Mouse (Mus musculus): Measurements from ENCODE around the gene Mdp1.
A peak's percentile ranks its signal among the peaks of the same experiment; 100 is the strongest.

Gene Mdp1

DNA sequence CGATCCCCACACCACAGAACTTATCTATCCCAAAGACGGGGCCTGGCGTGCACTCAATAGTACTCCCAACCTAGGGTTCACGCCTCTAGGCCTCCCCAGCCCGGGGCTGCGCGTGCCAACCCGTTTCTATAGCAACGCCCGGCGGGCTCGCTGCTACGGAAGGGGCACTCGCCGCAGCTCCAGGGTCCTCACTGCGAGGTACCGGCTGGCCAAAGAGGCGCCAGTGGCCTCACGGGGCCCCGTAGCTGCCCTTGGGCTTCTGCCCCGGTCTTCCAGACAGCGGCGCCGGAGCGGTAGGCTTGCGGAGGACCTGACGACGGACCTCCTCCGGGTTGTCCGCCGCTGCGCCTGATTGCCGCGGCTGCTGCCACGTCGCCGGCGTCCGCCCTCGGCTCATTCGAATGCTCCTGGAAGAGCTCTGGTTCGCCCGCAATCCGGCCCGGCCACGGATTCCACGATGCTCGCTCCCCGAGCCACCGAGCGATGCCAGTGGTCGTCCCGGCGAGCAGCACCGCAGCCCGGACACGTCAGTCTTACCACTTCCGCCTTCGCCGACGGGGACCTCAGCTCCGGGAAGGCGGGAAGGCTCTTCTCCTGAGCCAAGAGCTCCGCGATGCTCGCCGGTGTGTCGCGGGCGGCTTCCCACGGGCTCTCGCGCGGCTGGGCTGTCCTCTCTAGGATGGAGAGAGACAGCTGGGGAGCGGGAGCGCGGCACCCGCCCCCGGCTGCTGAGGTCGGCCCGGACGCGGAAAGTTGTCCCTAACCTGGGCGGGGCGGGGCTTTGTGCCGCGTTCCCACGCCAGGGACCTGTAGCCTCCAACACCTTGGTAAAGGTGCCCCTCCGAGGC lies 17.0 kb downstream of the Mdp1 start, which contains the start of gene Tm9sf1:
Gene Tm9sf1 (minus strand): TSS at position 747 of the 848 bp plus-strand sequence.
- peak; percentile 70 for DNase-seq (ENCODE audit: low read depth, low spot score)

DNA sequence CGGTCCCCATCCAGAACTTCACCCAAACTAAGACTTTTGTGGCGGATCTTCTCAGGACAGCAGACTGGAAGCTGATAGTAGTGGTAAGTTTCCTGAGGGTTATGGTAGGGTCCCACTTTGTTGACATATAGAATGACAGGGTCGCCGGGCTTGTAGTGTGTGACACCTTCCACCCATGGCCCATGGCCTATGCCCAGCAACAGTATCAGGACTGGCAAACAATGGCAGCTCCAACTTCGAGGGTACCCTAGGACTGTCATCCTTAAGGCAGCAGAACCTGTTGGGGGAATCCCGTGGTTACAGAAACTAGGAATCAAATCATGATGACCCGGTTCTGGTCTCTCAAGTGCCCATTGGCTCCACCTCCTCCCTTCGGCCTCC lies 17.6 kb downstream of the Mdp1 start:
- DNase-seq (ENCODE audit: low read depth, low spot score): no peak

DNA sequence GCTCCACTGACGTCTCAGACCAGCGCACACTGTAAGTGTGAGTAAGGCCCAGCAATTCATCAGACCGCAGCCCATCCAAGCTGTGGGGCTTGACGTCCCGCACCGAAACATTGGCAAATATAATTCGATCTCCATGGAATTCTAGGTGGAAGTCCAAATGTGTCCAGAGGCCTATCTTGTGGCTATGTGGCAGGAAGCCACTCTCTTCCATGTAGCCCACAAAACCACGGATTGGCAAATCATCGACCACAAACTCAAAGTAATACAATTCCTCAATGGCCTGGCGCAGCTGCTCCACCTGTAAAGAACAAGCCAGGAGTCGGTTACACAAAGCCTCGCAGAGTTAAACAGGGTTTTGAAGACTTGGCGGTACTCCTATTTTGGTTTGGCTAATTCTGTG lies 19.0 kb downstream of the Mdp1 start:
- DNase-seq (ENCODE audit: low read depth, low spot score): no peak

DNA sequence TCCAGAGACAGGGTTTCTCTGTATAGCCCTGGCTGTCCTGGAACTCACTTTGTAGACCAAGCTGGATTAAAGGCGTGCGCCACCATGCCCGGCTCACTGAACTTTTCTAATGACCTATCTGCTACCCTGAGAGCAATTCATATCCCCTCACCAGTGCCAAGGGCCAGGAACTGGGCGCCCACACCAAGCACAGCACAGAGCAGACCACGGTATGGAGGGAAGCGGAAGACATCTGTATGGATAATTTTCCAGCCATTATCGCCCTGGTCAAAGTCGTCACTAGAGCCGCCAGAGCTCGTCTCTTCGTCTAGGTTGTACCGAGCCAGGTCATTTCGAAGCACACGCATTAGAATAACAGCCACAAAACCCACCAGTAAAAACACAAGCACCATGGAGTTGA lies 19.5 kb downstream of the Mdp1 start:
- DNase-seq (ENCODE audit: low read depth, low spot score): no peak

DNA sequence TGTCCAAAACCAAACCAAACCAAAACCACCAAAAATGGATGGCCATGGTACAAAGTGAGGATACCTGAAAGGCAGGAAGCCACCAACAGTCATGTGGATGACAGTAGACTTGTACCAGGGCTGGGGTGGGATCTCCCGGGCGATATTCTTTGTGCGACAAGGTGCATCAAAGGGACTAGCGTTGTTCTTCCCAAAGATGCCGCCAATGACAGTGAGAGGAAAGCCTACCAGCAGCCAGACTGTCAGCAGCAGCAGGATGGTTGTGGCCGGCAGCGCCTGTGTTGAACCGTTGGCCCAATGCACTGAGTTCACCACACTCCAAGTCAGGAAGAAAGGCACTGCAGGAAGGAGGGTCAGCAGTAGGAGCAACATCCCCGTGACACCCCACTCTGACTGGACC lies 22.5 kb downstream of the Mdp1 start, which contains the start of gene Gm49378:
Gene Gm49378 (minus strand): TSS at position 101 of the 400 bp plus-strand sequence.
- no peak for DNase-seq (ENCODE audit: low read depth, low spot score)

DNA sequence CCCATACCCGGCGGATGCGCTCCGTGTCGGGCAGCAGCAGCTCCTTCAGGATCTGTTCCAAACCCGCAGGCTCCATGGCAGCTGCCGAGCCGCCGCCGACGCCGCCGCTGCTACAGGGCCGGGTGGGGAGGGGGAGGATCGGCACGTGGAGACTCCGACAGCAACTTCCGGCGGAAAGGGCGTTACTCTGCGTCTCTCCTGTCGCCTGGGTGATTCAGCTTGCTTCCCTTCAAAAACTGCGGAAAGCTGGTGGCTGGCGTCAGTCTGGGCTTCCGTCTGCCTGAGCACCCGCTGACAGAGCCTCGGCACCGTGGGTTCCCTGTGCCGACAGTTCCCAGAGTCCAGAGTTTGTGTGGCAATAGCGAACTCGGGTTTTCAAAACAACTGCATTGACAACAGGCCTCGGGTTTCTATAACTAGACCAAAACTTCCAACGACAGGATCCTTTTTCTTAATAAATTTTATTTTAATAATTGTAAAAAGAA lies 24.7 kb downstream of the Mdp1 start, which contains the start of gene Ipo4:
Gene Ipo4 (minus strand): TSS at position 435 of the 485 bp plus-strand sequence.
- DNase-seq (ENCODE audit: low read depth, low spot score): peak; percentile 78

DNA sequence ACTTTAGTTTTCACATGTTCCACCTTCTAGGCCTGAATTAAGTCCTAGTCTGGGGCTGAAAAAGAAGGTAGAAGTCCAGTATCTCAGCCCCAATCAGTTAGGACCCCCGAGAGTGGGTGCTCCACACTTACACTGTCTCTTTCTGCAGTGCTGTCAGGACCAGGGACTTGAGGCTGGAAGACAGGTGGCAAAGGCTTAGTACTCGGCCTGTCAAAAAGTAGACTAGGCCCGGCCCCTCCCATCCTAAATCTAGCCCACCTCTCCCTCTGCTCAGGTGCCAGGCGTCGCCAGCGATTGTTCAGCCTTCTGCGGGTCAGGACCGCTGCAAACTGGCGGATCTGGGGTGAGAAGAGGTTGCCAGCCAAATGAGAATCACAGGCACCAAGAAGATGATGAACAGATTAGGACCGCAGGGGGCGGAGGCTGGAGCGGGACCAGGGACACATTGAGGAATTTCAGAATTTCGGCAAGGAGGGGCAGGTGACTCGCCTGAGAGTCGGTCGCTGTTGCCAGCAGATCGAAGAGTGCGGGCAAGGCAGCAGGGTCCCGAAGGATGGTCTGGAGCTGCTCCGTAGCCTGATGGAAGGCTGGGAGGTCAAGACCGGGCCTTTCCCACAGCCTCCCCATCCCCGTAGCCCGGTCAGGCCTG lies 25.3 kb downstream of the Mdp1 start:
- DNase-seq (ENCODE audit: low read depth, low spot score): no peak

DNA sequence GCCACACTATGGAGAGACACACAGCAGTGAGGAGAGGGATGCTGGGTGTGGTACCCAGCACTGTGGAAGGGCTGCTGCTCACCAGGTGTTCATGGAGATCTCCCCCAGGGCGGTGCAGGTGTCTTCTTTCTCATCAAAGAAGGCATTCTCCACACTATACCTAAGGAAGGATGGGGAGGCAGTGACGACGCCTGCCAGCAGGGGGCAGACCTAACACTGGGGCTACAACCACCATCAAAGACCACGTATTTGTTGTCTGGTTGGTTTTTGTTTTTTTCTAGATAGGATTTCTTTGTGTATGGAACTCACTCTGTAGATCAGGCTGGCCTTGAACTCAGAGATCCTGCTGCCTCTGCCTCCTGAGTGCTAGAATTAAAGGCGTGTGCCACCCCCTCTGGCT lies 31.0 kb downstream of the Mdp1 start:
- no peak for DNase-seq (ENCODE audit: low read depth, low spot score)

DNA sequence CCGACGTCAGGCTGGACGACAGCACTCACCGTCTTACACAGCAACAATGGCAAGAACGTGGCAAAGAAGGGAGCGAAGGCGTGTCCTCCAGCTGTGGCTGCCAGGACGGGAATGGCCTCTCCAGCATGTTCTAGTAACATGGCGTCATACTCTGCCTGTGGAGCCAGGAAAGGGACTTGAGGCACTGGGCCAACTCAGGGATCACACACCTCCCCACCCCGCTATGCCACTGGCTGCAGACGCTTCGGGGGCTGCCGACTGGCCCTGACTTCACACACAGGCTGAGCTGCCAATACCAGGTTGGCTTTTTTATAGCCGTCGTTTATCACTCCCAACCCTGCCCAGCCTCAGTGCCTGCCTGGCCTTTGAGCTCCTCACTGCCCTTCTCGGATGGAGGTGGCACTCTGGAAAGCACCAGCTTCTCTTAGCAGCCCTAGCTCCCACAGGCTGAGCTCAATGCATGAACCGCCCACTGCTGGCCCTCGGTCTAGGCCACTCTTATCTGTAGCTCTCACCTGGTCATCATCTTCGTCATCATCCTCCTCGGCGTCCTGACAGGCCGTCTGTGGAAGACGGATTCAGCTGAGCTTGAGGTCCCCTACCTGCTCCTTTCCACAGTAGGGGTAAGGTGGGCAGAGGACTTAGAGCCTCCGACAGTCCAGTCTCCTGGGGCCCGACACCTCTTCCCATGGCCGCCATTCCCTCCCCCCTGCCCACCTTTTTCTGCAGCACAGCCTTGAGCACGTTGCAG lies 32.1 kb downstream of the Mdp1 start:
- no peak for DNase-seq (ENCODE audit: low read depth, low spot score)

DNA sequence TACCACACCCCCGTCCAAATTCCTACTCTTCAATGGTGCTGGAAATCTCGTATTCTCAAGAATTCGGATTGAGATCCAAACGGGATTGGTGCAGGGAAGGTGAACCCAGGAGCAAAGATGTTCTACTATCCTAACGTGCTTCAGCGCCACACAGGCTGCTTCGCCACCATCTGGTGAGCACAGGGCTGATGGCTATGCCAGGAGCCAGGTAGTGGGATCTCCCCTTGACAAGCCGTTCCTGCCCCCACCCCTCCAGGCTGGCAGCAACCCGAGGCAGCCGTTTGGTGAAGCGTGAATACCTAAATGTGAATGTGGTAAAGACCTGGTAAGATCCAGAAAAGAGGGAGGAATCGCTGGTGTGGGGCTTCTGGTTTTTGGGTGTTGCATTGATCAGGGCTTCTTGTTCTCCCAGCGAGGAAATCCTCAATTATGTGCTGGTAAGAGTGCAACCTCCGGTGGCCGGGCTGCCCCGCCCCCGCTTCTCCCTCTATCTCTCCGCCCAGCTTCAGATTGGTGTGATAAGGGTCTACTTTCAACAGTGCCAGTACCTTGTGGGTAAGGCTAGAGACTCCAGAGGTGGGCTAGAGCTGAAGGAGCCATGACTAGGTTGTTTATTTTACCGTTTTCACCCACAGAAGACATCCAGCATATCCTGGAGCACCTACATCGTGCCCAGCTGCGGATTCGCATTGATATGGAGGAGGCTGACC lies 41.7 kb downstream of the Mdp1 start:
- no peak for DNase-seq (ENCODE audit: low read depth, low spot score)

DNA sequence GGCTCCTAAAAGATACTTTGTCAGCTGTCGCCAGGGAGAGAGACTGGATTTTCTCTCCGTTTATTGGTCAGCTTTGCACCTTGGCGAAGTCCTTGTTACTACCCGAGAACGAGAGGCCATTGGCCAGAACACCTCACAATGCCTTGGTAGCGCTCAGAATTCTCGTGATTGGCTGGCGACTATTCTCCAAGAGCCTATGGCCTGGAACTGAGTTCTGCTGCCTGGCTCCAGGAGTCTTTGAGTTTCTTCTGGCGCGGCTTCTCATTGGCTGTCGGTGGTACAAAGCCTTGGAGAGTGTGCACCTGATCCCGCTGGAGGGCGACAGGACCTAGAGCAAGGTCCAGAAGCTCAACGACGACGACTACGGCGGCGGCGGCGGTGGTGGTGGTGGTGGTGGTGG lies 42.5 kb downstream of the Mdp1 start, which contains the start of gene Rec8:
Gene Rec8 (plus strand): TSS at position 216 of the 400 bp plus-strand sequence.
- no peak for DNase-seq (ENCODE audit: low read depth, low spot score)

DNA sequence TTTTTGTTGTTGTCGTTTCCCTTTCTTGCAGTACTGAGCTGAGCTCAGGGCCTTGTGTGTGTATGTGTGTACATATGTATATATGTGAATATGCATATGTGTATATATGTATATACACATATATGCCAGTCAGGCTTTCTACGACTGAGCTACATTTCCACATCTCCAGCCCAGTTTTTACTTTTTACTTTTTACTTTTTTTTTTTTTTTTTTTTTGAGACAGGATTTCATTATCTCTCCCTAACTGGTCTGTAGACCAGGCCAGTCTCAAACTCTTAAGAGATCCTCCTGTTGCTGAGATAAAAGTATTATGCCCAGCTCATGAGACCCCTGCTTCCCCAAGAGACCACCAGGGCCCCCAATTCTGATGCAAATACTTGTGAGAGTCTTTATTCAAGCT lies 43.5 kb downstream of the Mdp1 start:
- no peak for DNase-seq (ENCODE audit: low read depth, low spot score)

DNA sequence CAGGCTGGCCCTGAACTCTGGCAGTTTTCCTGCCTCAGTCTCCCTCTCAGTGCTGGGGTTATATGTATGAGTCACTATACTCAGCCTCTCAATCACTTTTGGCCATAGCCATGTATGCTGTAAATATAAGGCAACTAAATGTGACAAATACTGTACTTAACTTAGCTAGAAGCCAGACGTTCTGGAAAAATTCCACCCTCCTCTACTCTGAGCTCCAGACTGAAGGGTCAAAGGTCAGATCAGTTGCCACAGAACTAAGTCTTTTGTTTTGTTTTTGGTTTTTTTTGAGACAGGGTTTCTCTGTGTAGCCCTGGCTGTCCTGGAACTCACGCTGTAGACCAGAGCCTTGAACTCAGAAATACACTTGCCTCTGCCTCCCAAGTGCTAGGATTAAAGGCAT lies 44.4 kb downstream of the Mdp1 start:
- no peak for DNase-seq (ENCODE audit: low read depth, low spot score)

DNA sequence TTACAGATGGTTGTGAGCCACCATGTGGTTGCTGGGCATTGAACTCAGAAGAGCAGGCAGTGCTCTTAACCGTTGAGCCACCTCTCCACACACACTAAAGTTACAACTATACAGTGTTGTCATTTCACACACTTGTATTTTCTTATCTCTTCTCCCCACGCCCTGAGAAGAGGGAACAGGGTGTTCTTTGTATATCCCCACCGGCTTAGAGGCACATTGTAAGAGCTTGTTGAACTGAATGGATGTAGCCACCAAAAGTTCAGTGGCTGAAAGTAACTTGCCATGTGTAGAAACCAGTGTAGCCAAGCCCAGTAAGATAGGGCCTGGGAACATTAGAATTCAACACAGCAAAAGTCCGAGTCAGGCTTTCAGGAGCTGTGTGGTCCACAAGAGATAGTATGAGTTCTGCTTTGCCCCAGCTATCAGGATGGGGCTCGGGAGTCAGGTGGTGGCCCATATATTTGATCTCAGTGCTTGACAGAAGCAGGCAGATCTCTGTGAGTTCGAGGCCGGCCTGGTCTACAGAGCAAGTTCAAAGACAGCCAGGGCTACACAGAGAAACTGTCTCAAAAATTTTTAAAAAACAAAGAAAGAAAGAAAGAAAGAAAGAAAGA lies 45.6 kb downstream of the Mdp1 start:
- no peak for DNase-seq (ENCODE audit: low read depth, low spot score)

DNA sequence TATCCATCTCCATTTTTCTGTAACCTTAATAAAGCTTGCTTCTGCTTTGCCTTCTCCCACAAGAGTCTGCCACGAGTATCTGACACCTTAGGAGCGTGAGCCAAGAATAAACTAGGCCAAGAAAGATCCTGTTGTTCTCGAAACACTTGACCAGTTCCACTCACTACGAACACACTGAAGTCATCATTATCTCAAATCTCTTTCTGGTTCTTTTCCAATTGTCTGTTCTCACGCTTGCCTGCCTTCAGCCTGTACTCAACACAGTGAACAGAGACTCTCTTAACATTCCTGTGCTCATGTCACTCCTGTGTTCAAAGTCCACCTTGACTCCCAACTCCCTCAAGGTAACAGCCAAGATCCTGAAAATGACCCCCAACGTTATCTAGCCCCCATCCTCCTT lies 47.0 kb downstream of the Mdp1 start:
- no peak for DNase-seq (ENCODE audit: low read depth, low spot score)

DNA sequence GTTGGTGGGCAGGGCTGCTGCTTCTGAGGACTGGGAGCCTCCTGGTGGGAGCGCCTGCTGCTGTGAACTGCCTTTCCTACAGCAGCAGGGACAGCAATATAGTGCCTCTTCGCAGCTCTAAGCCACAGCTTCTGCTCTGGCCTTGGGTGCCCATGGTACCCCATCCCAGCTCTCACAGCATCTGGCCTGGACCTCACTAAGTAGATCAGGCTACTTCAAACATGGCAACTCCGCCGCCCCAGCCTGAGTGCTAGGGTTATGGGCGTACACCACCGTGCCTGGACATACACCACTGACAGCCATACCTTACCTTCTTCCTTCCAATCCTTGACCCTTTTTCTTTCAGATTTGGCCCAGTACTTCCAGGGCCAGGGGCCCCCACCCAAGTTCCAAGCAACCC lies 52.0 kb downstream of the Mdp1 start:
- no peak for DNase-seq (ENCODE audit: low read depth, low spot score)
